Mouse (Mus musculus) kidney, adult 2 months (tissue): Measurements from ENCODE around the gene Stx8.

Source experiments
- CTCF ChIP-seq: fragments of 200-500 bp; conservative IDR thresholded peaks from 2 replicates; pipeline ENCODE4 v1.5.1; 2011; ENCODE audit warnings: low read depth, mild to moderate bottlenecking, control low read depth, low read length, moderate library complexity, mixed read lengths; ENCODE audit not compliant: insufficient read depth, insufficient read length
- POLR2A ChIP-seq: fragments of 200-500 bp; IDR thresholded peaks from one replicate; pipeline ENCODE4 v1.6.1; 2011; ENCODE audit warnings: low read depth, low read length, control low read depth

DNA sequence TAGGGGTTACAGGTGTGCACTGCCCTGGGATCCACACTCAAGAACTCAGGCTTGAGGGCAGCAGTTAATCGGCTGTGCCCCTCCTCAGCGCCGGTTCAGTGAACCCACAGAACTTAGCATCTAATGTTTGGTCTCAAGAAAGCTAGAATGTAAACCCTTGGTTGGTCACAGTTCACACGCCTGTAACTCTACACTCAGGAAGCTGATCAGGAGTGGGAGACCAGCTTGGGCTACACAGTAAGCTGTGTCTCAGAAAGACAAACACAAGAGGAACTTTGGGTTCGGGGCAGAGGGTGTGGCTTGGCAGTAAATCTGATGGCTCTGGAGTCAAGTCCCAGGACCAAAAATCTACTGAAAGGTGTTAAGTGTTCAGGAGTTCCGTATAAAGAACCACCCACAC, 17.6 kb downstream of the Stx8 start:
- TF ChIP-seq POLR2A (no peak), CTCF (no peak)
